Mouse (Mus musculus) embryonic facial prominence, embryonic 10.5 days (tissue): Measurements from ENCODE around the gene Gsap. TPM values are rescaled to one million over a fixed set of nuclear protein-coding genes. Genes with fewer than 3 reads are reported as not detected.

ENCODE experiments used
- DNase-seq: peaks from one replicate; pipeline ENCODE4 v3.0.0-alpha.2; 2017; ENCODE audit warnings: low spot score
- H3K27ac ChIP-seq: fragments of 300-500 bp; sonication (generic); replicated peaks from 2 replicates; pipeline ENCODE4 v1.5.1; 2016; ENCODE audit warnings: mild to moderate bottlenecking
- H3K27me3 ChIP-seq: fragments of 300-500 bp; sonication (generic); replicated peaks from 2 replicates; pipeline ENCODE4 v1.6.1; 2016; ENCODE audit warnings: low read depth, mild to moderate bottlenecking; ENCODE audit not compliant: poor library complexity, severe bottlenecking
- H3K36me3 ChIP-seq: fragments of 300-500 bp; sonication (generic); replicated peaks from 2 replicates; pipeline ENCODE4 v1.6.1; 2016; ENCODE audit warnings: mild to moderate bottlenecking, moderate library complexity
- H3K4me1 ChIP-seq: fragments of 300-500 bp; sonication (generic); 2 replicates; pipeline ENCODE4 v1.6.1; 2016
- H3K4me3 ChIP-seq: fragments of 300-500 bp; sonication (generic); 2 replicates; pipeline ENCODE4 v1.5.1; 2016; ENCODE audit warnings: mild to moderate bottlenecking, moderate library complexity
- H3K9me3 ChIP-seq: fragments of 300-500 bp; sonication (generic); 2 replicates; pipeline ENCODE4 v1.6.1; 2016; ENCODE audit warnings: mild to moderate bottlenecking
- WGBS: fragments of 180-500 bp; shearing (Covaris S2); methylation state at CpG from one replicate; pipeline ENCODE4 v1.1.7; 2016; 5-methylcytosine and 5-hydroxymethylcytosine counted together
- polyA plus RNA-seq: library from polyadenylated mRNA; unstranded; fragments of >200 nt; fragmentation: Nextera tagmentation; extraction: Ambion mirVana; gene quantifications from 2 replicates; pipeline ENCODE4 v1.2.1, GENCODE M21; 2016

The Gsap gene
- polyA plus RNA-seq, 1 experiment from 2014 or later, result 1.5 TPM

DNA sequence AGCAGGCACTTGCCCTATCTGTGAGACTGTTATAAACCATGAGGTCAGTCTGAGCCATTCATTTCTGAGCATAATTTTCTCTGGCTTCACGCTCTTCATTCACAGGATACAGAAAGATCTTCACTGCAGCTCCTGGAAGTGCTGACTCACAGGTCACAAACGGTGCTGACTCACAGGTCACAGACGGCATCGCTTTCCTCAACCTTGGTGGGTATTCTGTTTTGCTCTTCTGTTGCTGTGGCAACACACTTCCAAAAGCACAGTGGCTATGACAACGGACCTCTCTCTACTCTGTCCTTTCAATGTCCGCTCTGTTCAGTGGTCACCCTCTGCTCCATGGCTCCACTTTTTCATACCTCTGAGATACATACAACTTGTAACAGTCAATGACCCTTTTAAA lies 60.7 kb downstream of the Gsap start:
- Histone ChIP-seq H3K9me3 (peaks cover 2% of the 10 kb centered on the region; the same call in 1 of the 2 replicates), H3K4me1 (no peaks in the 10 kb centered on the region), H3K36me3 (no peaks in the 10 kb centered on the region), H3K4me3 (no peak overlapping the region), H3K27me3 (no peaks in the 10 kb centered on the region), H3K27ac (no peak overlapping the region)
- DNase-seq, result no peak
- WGBS, result 84% methylated on average over 6 of the region's 6 CpGs

DNA sequence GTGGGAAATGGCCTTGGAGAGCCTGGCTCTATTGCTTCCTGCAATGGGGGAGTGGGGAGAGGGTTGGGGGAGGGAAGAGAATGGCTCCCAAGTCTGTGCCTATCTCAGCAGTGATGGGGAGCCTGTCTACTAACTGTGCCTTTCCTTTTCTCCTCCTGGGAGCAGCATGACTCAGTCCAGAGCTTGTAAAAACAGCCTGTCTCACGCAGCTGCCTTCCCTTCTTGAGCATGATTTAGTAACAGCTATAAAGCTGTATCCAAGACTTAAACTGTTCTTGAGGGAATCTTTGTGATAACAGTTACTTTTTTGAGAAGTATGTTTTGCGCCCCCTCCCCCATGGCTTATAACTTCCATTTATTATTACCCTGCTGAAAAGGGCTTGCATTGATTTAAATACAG lies 61.9 kb downstream of the Gsap start:
- H3K36me3 ChIP-seq, result no peaks in the 10 kb centered on the region
- no peak overlapping the region for H3K27ac ChIP-seq
- WGBS, result 89% methylated on average over 2 of the region's 2 CpGs
- DNase-seq, result no peak
- H3K27me3 ChIP-seq, result no peaks in the 10 kb centered on the region
- no peak overlapping the region for H3K4me3 ChIP-seq
- no peaks in the 10 kb centered on the region; the same call in 1 of the 2 replicates for H3K9me3 ChIP-seq
- no peaks in the 10 kb centered on the region for H3K4me1 ChIP-seq

DNA sequence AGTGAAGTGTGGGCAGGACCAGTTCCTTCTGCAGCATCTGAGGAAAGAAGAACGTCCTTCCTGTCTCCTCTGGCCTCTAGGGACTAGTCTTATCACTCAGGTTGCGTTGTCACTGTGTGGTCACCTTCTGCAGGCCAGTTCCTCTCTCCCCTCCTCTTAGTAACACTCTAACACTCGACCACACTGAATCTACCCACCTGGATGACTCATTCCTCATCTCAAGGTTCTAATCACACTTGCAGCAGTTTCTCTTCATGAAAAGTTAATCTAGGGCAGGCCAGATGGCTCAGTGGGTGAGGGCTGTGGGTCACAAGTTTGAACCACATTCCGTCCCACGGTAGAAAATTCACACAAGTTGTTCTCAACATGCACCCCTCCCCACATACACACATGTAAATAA lies 62.8 kb downstream of the Gsap start:
- DNase-seq, result no peak
- H3K4me1 ChIP-seq, result no peaks in the 10 kb centered on the region
- WGBS, result 77% methylated on average over 5 of the region's 5 CpGs
- no peaks in the 10 kb centered on the region for H3K36me3 ChIP-seq
- no peaks in the 10 kb centered on the region; the same call in 1 of the 2 replicates for H3K9me3 ChIP-seq
- no peak overlapping the region for H3K4me3 ChIP-seq
- no peak overlapping the region for H3K27ac ChIP-seq
- no peaks in the 10 kb centered on the region for H3K27me3 ChIP-seq

DNA sequence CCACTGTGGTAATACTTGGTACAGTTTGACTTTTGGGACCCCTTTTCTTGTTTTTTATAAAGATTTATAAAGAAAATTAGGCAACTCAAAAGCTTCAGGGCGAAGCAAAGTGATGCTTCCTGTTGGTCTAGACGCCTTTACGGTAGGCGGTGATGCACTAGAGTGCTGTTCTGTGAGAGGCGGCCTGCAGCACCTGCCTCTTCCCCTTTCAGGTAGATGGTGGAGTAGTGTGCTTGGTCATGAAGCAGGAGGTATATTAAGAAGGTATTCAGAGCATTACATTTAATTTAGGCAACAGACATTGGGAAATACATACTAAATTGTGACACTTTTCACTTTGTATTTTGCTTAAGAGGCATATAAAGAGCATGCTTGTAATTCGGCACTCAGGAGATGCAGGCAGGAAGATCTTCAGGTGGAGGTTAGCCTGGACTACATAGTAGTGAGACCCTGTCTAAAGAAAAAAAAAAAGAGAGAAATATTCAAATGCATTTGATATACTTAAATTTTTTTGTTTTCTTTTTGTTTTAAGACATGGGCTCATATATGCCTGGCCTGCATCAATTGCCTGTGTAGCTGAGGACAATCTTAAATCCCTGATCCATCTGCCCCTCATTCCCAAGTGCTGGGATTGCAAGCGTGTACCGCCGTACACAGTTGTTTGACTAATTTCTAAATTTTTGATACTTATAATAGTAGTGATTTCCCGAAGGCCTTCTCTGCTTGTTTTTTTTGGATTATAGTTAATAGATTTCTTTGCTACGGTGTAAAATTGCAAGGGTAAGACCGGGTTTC lies 68.9 kb downstream of the Gsap start:
- 92% methylated on average over 12 of the region's 12 CpGs for whole genome bisulfite sequencing
- no peaks in the 10 kb centered on the region for H3K36me3 ChIP-seq
- H3K27ac ChIP-seq, result no peak overlapping the region
- no peaks in the 10 kb centered on the region for H3K27me3 ChIP-seq
- peaks cover 5% of the 10 kb centered on the region; the same call in 1 of the 2 replicates for H3K4me1 ChIP-seq
- H3K9me3 ChIP-seq, result no peaks in the 10 kb centered on the region
- no peak overlapping the region for H3K4me3 ChIP-seq
- no peak for DNase-seq

DNA sequence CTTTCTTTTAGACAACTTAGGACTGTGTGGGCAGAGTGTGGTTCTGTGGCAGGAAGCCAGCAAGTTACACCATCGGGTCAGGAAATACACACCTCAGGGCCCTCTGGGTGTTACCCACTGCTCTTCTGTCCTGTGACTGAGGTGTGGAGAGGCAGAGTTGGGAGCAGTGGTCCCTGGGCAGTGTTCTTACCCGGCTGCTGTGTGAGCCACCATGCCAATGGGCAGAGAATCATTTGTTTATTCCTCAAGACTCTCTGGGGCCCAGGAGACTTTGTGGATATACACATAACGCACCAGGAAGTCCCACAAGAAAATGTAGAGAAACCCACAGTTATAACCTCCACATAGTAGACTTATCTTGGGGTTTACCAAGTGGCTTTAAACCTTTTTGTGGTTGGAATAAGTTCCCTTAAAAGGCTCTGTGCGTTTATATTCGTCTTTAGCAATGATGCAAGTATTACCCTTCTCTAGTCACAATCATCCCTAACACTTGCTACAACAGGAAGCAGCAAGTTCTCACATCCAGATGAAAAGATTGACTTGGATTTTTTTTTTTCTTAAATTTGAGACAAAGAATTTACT lies 69.6 kb downstream of the Gsap start:
- DNase-seq, result no peak
- Histone ChIP-seq H3K27me3 (no peaks in the 10 kb centered on the region), H3K9me3 (no peaks in the 10 kb centered on the region), H3K27ac (no peak overlapping the region), H3K4me3 (no peak overlapping the region), H3K36me3 (no peaks in the 10 kb centered on the region), H3K4me1 (peaks cover 6% of the 10 kb centered on the region; the same call in 1 of the 2 replicates)
- WGBS, result 83% methylated on average over 5 of the region's 5 CpGs

DNA sequence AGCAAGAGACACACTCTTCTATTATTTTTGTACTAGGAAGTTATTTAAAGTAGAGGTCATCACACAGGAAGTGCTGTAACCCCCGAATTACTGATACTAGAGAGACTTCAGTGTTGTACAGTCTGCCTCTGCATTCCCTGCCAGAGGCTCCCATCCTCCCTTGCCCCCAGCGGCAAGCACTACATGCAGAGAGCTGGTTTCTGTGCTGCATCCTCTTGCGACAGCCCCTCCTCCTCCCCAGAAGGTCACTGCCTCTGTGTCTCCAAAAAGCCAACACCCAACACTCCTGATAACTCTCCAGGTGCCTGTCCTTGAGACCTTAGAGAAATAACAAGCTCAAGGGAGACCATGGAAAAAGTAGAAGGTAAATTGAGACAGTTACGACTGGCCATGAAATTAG lies 71.1 kb downstream of the Gsap start:
- no peaks in the 10 kb centered on the region for H3K27me3 ChIP-seq
- H3K36me3 ChIP-seq, result no peaks in the 10 kb centered on the region
- no peak for DNase-seq
- H3K4me3 ChIP-seq, result no peak overlapping the region
- no peaks in the 10 kb centered on the region for H3K9me3 ChIP-seq
- no peak overlapping the region for H3K27ac ChIP-seq
- peaks cover 21% of the 10 kb centered on the region for H3K4me1 ChIP-seq
- WGBS, result 48% methylated on average over 4 of the region's 4 CpGs

DNA sequence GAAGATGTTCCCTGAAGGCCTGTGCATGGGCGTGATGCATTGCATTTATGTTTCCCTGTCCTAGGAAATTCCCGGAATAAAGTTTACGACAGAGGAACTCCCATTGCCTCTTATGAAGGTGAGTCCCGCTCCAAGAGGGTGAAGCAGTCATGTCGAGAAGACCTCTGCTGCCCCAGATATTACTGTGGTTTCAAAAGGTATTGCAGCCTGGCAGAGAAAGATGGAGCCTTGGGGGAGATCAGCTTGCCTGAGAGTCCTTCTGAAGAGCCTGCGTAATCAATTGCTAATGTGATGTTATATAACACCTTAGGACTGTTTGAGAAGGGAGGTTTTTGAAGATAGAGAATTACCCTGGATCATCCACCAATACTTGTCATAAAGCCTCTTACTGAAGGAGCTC lies 71.8 kb downstream of the Gsap start:
- peaks cover 27% of the 10 kb centered on the region for H3K4me1 ChIP-seq
- no peak for DNase-seq
- no peaks in the 10 kb centered on the region for H3K27me3 ChIP-seq
- H3K36me3 ChIP-seq, result no peaks in the 10 kb centered on the region
- H3K27ac ChIP-seq, result no peak overlapping the region
- no peak overlapping the region for H3K4me3 ChIP-seq
- WGBS, result 64% methylated on average over 6 of the region's 6 CpGs
- no peaks in the 10 kb centered on the region for H3K9me3 ChIP-seq

DNA sequence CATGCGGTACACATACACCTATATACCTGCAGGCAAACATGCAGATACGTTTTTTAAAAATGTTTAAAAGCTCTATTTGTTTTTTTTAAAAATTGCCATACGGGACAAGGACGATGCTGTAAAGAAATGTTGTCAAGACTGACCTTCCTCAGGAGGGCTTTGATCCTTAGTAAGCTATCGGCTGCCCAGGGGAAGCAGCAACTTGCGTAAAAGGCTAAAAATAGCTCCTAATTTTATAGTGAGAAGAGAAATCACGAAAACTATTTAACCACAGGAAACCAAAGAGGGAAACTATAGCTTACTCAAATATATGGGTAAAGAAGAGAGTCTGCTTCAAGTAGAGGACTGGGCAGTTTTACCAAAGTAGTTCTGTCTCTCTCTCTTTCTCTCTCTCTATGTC lies 74.7 kb downstream of the Gsap start:
- no peak for DNase-seq
- Histone ChIP-seq H3K27ac (peak overlapping the region; percentile 76; the same call in 1 of the 2 replicates), H3K4me3 (no peak overlapping the region), H3K27me3 (no peaks in the 10 kb centered on the region), H3K4me1 (peaks cover 40% of the 10 kb centered on the region), H3K9me3 (no peaks in the 10 kb centered on the region), H3K36me3 (no peaks in the 10 kb centered on the region)
- 73% methylated on average over 7 of the region's 7 CpGs for WGBS

DNA sequence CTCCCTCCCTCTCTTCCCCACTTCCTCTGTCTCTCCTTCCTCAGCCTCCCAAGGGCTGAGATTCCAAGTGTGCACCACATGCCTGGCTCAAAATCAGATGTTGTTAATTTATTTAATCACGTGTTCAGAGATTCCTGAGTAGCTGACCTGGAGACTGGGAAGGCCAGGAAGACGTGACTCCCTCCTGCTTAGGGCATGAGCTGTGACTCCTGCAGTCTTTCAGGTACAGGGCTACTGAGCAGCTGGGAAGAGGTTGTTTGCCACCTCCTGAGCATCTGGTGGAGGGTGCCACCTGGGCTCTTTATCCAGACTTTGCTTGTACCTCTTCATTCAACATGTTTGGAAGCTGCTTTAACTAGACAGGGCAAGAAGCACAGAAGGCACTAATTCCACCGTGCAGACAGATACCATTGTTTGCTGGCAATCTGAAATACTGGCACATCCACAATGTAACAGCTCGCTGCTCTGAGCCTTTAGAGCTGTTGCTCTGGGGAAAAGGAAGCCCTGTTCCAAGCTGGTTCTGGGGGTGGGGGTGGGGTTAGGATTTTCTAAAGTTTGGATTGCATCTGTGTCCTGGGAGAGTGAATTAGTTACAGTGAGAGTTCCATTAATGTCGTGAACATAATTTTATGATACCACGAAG lies 75.3 kb downstream of the Gsap start:
- 47% methylated on average over 6 of the region's 6 CpGs for WGBS
- Histone ChIP-seq H3K27ac (peak overlapping the region; percentile 76), H3K36me3 (no peaks in the 10 kb centered on the region), H3K9me3 (no peaks in the 10 kb centered on the region), H3K4me1 (peaks cover 40% of the 10 kb centered on the region), H3K4me3 (0 out of 2 replicates have a peak overlapping the region, but pooled peaks have one; percentile 2), H3K27me3 (no peaks in the 10 kb centered on the region)
- DNase-seq, result peak; percentile 52

DNA sequence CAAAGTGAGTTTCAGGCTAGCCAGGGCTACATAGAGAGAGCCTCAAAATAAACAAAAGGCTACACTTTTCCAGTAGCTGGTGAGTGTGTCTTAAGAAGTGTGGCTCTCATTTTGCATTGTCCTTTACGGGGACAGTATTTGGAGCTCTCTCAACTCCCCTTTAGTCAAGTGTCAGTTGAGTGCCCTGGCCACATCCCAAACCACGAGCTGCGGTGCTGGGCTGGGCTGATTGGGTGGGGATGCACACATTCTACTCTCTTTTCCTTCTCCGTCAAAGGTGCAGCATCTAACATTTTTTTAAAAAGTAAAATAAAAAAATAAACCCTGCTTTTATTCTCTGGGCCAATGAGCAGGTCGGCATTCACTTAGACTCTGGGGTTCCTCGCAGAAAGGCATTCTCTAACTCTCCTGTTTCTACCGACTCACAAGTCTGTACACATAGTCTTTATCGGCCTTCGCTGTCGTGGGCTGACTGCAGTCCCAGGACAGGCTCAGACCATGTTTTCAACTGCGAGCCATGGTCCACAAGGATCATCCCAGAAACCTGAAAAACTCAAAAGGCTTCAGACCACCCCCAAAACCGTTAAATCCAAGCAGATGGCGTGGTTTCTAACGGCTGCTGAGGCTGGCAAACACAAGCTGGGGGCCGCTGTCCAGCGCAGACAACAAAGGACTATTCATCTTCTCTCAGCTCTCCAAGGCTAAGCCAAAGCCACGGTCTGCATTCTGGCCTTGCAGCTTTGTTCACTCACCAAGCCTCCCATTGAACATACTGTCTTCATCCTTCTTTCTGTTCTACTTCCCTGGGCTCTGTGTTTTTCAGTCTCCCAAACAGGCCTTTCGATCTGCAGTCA lies 77.4 kb downstream of the Gsap start:
- peak overlapping the region; percentile 77 for H3K27ac ChIP-seq
- 49% methylated on average over 18 of the region's 18 CpGs for WGBS

DNA sequence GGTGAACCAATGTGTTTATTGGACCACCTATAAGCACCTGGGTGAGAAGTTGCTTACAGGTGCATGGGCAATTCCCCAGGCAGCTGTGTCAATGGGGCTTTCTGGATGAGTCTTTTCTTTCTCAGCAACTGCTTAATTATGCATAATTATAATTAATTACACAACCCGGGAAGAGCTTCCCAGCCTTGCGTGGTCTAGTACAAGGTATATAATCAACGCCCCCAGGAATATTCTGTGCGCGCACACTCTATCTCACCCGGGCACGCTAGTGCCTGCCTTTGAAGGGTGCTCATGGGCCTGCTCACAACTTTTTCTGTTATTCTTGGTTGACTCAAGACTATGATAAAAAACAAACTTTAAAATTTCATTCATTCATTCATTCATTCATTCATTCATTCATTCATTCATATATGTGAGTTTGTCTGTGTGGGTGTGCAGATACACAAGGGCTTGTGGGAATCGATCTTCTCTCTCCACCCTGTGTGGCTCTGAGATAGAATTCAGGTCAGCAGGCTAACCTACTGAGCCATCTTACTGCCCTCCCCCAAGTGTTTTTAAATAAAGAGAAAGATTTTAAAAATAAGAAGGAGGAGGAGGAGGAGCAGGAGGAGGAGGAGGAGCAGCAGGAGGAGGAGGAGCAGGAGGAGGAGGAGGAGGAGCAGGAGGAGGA lies 78.4 kb downstream of the Gsap start:
- no peaks in the 10 kb centered on the region for H3K27me3 ChIP-seq
- no peak for DNase-seq
- no peaks in the 10 kb centered on the region for H3K9me3 ChIP-seq
- H3K27ac ChIP-seq, result peak overlapping the region; percentile 77
- no peaks in the 10 kb centered on the region for H3K36me3 ChIP-seq
- no peak overlapping the region for H3K4me3 ChIP-seq
- peaks cover 35% of the 10 kb centered on the region for H3K4me1 ChIP-seq
- 90% methylated on average over 8 of the region's 8 CpGs for WGBS

More for the DNA sequence above, 77.4 kb downstream of the Gsap start:
- Histone ChIP-seq H3K4me1 (peaks cover 37% of the 10 kb centered on the region), H3K36me3 (no peaks in the 10 kb centered on the region), H3K9me3 (no peaks in the 10 kb centered on the region), H3K4me3 (no peak overlapping the region), H3K27me3 (no peaks in the 10 kb centered on the region)
- DNase-seq, result peak; percentile 66

DNA sequence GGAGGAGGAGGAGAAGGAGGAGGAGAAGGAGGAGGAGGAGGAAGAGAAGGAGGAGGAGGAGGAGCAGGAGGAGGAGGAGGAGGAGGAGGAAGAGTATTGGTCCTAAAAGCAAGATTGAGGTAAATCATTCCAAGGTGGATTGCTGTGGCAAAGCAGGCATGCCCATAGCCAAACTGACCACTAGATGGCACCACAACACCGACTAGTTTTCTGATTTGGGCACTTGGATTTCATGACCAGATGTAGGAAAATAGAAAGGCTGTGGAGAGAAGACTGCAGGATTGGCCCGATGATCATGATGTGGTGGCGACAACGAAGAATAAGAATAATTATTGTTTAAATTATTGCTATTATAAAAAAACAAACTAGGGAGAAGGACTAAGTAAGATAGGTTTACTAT lies 79.0 kb downstream of the Gsap start:
- Histone ChIP-seq H3K9me3 (no peaks in the 10 kb centered on the region), H3K27ac (no peak overlapping the region), H3K36me3 (no peaks in the 10 kb centered on the region), H3K4me3 (no peak overlapping the region), H3K4me1 (peaks cover 35% of the 10 kb centered on the region), H3K27me3 (no peaks in the 10 kb centered on the region)
- 35% methylated on average over 4 of the region's 4 CpGs for whole genome bisulfite sequencing
- peak; percentile 86 for DNase-seq
